Mouse (Mus musculus): Measurements from ENCODE around the gene B4galnt4.

The B4galnt4 gene

DNA sequence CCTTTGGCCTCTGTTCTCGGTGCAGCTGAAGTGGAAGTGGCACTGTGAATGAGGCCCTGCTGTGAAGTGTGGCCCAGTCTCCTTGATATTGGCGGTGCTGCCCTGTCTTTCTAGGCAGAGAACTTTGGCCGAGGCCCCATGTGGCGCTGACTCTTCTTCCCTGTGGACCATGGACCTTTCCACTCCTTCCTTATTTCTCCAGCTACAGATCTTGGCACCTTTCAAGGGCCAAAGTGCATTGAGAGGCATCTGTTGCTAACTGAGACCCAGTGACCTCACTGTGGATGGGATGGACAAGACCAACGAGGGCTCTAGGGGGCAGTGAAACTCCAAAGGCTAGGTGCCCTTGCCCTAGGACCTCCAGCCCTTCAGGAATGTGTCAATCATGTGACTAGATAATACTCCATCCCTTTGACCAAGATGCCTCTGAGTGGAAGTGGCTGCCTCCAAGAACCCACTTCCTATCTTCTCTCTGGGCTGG, 60.2 kb downstream of the B4galnt4 start:
- DNase-seq (ENCODE audit: low read depth): no peak

All from fibroblast of lung, adult 2 months (primary cell).